ENCODE assay signal across 8 mouse cellular contexts in genomic region chr11:96823471-96823837, GRCm38 (mm10). TPM values are rescaled to one million over a fixed set of nuclear protein-coding genes. Genes with fewer than 3 reads are reported as not detected.
A peak's percentile ranks its signal among the peaks of the same experiment; 100 is the strongest.
DNase-seq lines count a peak whose midpoint lies in the region; ATAC-seq and TF ChIP-seq lines count a peak whose summit lies in the region.

No protein-coding gene starts in this region.

- peak overlapping the region; percentile 90 for H3K4me3 ChIP-seq in heart, embryonic 13.5 days
- peak overlapping the region; percentile 72 for H3K4me3 ChIP-seq in G1E (ENCODE audit: low read depth, low read length)
- H3K4me3 ChIP-seq in forebrain, embryonic 14.5 days (ENCODE audit: low read depth, low read length), result peak overlapping the region; percentile 43
- H3K4me3 ChIP-seq in liver, embryonic 13.5 days (replicated peaks), result peak overlapping the region; percentile 56

- peak overlapping the region; percentile 85 for H3K9ac ChIP-seq in heart, embryonic 13.5 days
- H3K9ac ChIP-seq in forebrain, embryonic 14.5 days (ENCODE audit: low read length), result peak overlapping the region; percentile 66
- H3K9ac ChIP-seq in liver, embryonic 13.5 days, result peak overlapping the region; percentile 63

- H3K36me3 ChIP-seq in heart, embryonic 13.5 days, result peaks cover 57% of the 10 kb centered on the region
- peaks cover 95% of the 10 kb centered on the region for H3K36me3 ChIP-seq in G1E (replicated peaks)
- peaks cover 68% of the 10 kb centered on the region for H3K36me3 ChIP-seq in forebrain, embryonic 14.5 days (ENCODE audit: control insufficient read depth, insufficient read depth, low read length)
- H3K36me3 ChIP-seq in liver, embryonic 13.5 days, result peaks cover 79% of the 10 kb centered on the region

- WGBS in heart, embryonic 13.5 days, result 6% methylated on average over 11 of the region's 13 CpGs
- WGBS in forebrain, embryonic 14.5 days, result 3% methylated on average over 12 of the region's 13 CpGs
- WGBS in liver, embryonic 13.5 days (ENCODE audit: insufficient replicate concordance), result 30% methylated on average over 13 of the region's 13 CpGs

- H3K27ac ChIP-seq in heart, embryonic 13.5 days (replicated peaks), result peak overlapping the region; percentile 100
- H3K27ac ChIP-seq in forebrain, embryonic 14.5 days (ENCODE audit: low read depth, low read length), result peak overlapping the region; percentile 86
- peak overlapping the region; percentile 64 for H3K27ac ChIP-seq in liver, embryonic 13.5 days

- DNase-seq in heart, postnatal 25 days (ENCODE audit: low spot score), result no peak
- peak; percentile 15 for DNase-seq in G1E (ENCODE audit: low spot score)
- no peak for DNase-seq in forebrain, embryonic 14.5 days (ENCODE audit: low spot score)
- DNase-seq in liver, embryonic 13.5 days, result no peak
- DNase-seq in c-Kit-positive CD71-positive TER-119-positive erythroid progenitor cells, embryonic 14.5 days (ENCODE audit: low spot score), result no peak
- no peak for DNase-seq in spleen, adult 18-20 months
- no peak for DNase-seq in layer of hippocampus, adult 11-12 months (ENCODE audit: low spot score)

- intact Hi-C loops in heart, postnatal 25 days (cut with DNase I), result loop anchor here (2.0 kb wide), 1 partner anchor 25 kb away; no protein-coding TSS in a partner anchor

- H3K27me3 ChIP-seq in heart, embryonic 13.5 days (replicated peaks), result no peaks in the 10 kb centered on the region
- no peaks in the 10 kb centered on the region for H3K27me3 ChIP-seq in G1E (ENCODE audit: insufficient read depth, low read length)
- no peaks in the 10 kb centered on the region for H3K27me3 ChIP-seq in forebrain, embryonic 14.5 days (replicated peaks; ENCODE audit: control insufficient read depth, insufficient read depth, low read length)
- H3K27me3 ChIP-seq in liver, embryonic 13.5 days, result no peaks in the 10 kb centered on the region

- no peak for ATAC-seq in heart, embryonic 13.5 days (ENCODE audit: extremely low read depth, insufficient number of reproducible peaks, low FRiP score, low TSS enrichment)
- no peak for ATAC-seq in G1E (ENCODE audit: extremely low read depth, insufficient number of reproducible peaks, low FRiP score, poor library complexity, severe bottlenecking)
- ATAC-seq in forebrain, embryonic 14.5 days, result peak; percentile 22
- peak; percentile 4 for ATAC-seq in liver, embryonic 13.5 days (ENCODE audit: low read depth)

- peak overlapping the region; percentile 94 for H3K4me2 ChIP-seq in heart, embryonic 13.5 days
- H3K4me2 ChIP-seq in forebrain, embryonic 14.5 days (ENCODE audit: low read length), result peak overlapping the region; percentile 92
- peak overlapping the region; percentile 79 for H3K4me2 ChIP-seq in liver, embryonic 13.5 days

- no peak for TF ChIP-seq CTCF in G1E (IDR thresholded peaks at IDR 0.05; ENCODE audit: low read depth, low read length)

- H3K4me1 ChIP-seq in heart, embryonic 13.5 days, result peaks cover 58% of the 10 kb centered on the region
- peaks cover 77% of the 10 kb centered on the region for H3K4me1 ChIP-seq in G1E (ENCODE audit: insufficient read depth, low read depth, low read length)
- peaks cover 43% of the 10 kb centered on the region for H3K4me1 ChIP-seq in forebrain, embryonic 14.5 days (ENCODE audit: control insufficient read depth, insufficient read depth, low read length)
- peaks cover 68% of the 10 kb centered on the region for H3K4me1 ChIP-seq in liver, embryonic 13.5 days (replicated peaks)

- no peaks in the 10 kb centered on the region for H3K9me3 ChIP-seq in heart, embryonic 13.5 days
- no peaks in the 10 kb centered on the region for H3K9me3 ChIP-seq in G1E (replicated peaks)
- no peaks in the 10 kb centered on the region for H3K9me3 ChIP-seq in forebrain, embryonic 14.5 days (replicated peaks; ENCODE audit: control insufficient read depth, low read length)
- no peaks in the 10 kb centered on the region for H3K9me3 ChIP-seq in liver, embryonic 13.5 days (replicated peaks)

RNA-seq across cellular contexts. Expression of gene Nfe2l1, which starts 6.3 kb away (rescaled TPM):
- 67.2 and 70.8 TPM in 2 replicates for polyA plus RNA-seq in heart, embryonic 13.5 days (2015; fragmentation: Nextera tagmentation; extraction: Ambion mirVana)
- total RNA-seq in heart, postnatal 25 days (2021), result 100 to 1,000 TPM; 346 to 370 TPM
- total RNA-seq in G1E (2014; fragmentation: Nextera tagmentation), result 56.3 and 70.5 TPM in 2 replicates
- total RNA-seq in G1E (2017), result 22.5 and 24.0 TPM in 2 replicates
- polyA plus RNA-seq in G1E (2012), result 29.1 and 35.9 TPM in 2 replicates
- polyA plus RNA-seq in forebrain, embryonic 14.5 days (2014; fragmentation: Nextera tagmentation; extraction: Ambion mirVana), result 28.0 and 38.6 TPM in 2 replicates
- 19.2 and 20.2 TPM in 2 replicates for polyA plus RNA-seq in liver, embryonic 13.5 days (2015; fragmentation: Nextera tagmentation; extraction: Ambion mirVana)

RNA-seq across cellular contexts. Expression of gene Copz2, which starts 26.2 kb away (rescaled TPM):
- polyA plus RNA-seq in heart, embryonic 13.5 days (2015; fragmentation: Nextera tagmentation; extraction: Ambion mirVana), result 109 and 113 TPM in 2 replicates
- 10 to 100 TPM; 33.4 to 37.5 TPM for total RNA-seq in heart, postnatal 25 days (2021)
- 9.0 and 16.3 TPM in 2 replicates for total RNA-seq in G1E (2014; fragmentation: Nextera tagmentation)
- 1.5 and 3.1 TPM in 2 replicates for total RNA-seq in G1E (2017)
- 0.48 and 0.52 TPM in 2 replicates for polyA plus RNA-seq in G1E (2012)
- polyA plus RNA-seq in forebrain, embryonic 14.5 days (2014; fragmentation: Nextera tagmentation; extraction: Ambion mirVana), result 14.7 and 15.0 TPM in 2 replicates
- polyA plus RNA-seq in liver, embryonic 13.5 days (2015; fragmentation: Nextera tagmentation; extraction: Ambion mirVana), result 19.7 and 20.0 TPM in 2 replicates

RNA-seq across cellular contexts. Expression of gene Cbx1, which starts 34.5 kb away (rescaled TPM):
- 53.3 and 56.4 TPM in 2 replicates for polyA plus RNA-seq in heart, embryonic 13.5 days (2015; fragmentation: Nextera tagmentation; extraction: Ambion mirVana)
- 10 to 100 TPM; 36.6 to 39.0 TPM for total RNA-seq in heart, postnatal 25 days (2021)
- 78.9 and 81.3 TPM in 2 replicates for total RNA-seq in G1E (2014; fragmentation: Nextera tagmentation)
- 99.1 and 100 TPM in 2 replicates for total RNA-seq in G1E (2017)
- 73.7 and 75.0 TPM in 2 replicates for polyA plus RNA-seq in G1E (2012)
- polyA plus RNA-seq in forebrain, embryonic 14.5 days (2014; fragmentation: Nextera tagmentation; extraction: Ambion mirVana), result 94.8 and 99.7 TPM in 2 replicates
- polyA plus RNA-seq in liver, embryonic 13.5 days (2015; fragmentation: Nextera tagmentation; extraction: Ambion mirVana), result 47.5 and 51.9 TPM in 2 replicates

RNA-seq across cellular contexts. Expression of gene Snx11, which starts 46.1 kb away (rescaled TPM):
- 10.7 and 11.8 TPM in 2 replicates for polyA plus RNA-seq in heart, embryonic 13.5 days (2015; fragmentation: Nextera tagmentation; extraction: Ambion mirVana)
- 10 to 100 TPM; 12.1 to 13.4 TPM for total RNA-seq in heart, postnatal 25 days (2021)
- total RNA-seq in G1E (2014; fragmentation: Nextera tagmentation) (9.9 and 18.9 TPM in 2 replicates), G1E (2017) (19.9 and 21.4 TPM in 2 replicates)
- 9.9 and 10.7 TPM in 2 replicates for polyA plus RNA-seq in G1E (2012)
- 17.6 and 21.6 TPM in 2 replicates for polyA plus RNA-seq in forebrain, embryonic 14.5 days (2014; fragmentation: Nextera tagmentation; extraction: Ambion mirVana)
- 9.7 and 10.6 TPM in 2 replicates for polyA plus RNA-seq in liver, embryonic 13.5 days (2015; fragmentation: Nextera tagmentation; extraction: Ambion mirVana)

Comparison
In these comparisons a context has a peak if more than half of its experiments do, and no peak if none do; other contexts are left out.
1. ATAC-seq: peak in forebrain, embryonic 14.5 days (single experiment) and liver, embryonic 13.5 days (single experiment); none in heart, embryonic 13.5 days (single experiment) and G1E (single experiment).
2. RNA of gene Copz2, which starts 26.2 kb away (polyA plus RNA-seq): 109 to 113 TPM in heart, embryonic 13.5 days, 19.7 to 20.0 TPM in liver, embryonic 13.5 days and 14.7 to 15.0 TPM in forebrain, embryonic 14.5 days; 0.48 to 0.52 TPM in G1E; every median in the first group is over 10 times any median in the second.
3. Peak in every context shown above with its lines, with median percentiles within 50 percentile points of each other: H3K27ac ChIP-seq, H3K4me2 ChIP-seq, H3K4me3 ChIP-seq and H3K9ac ChIP-seq.